Mouse (Mus musculus): ENCODE results near the gene Ptpn1.

- TF ChIP-seq MEF2A (IDR thresholded peaks at IDR 0.05; ENCODE audit: borderline replicate concordance, low read depth, low read length) (no peak), MYC (IDR thresholded peaks at IDR 0.05; ENCODE audit: low read depth, low read length) (no peak), CTCF (conservative IDR thresholded peaks at IDR 0.05 in 1 of 2, IDR thresholded peaks at IDR 0.05 in 1 of 2; ENCODE audit: low read depth in 2 of 2, low read length in 2 of 2) (no peak), POLR2A (IDR thresholded peaks at IDR 0.05; ENCODE audit: low read depth, low read length) (no peak), EP300 (IDR thresholded peaks at IDR 0.05; ENCODE audit: low read length) (no peak), TBP (conservative IDR thresholded peaks at IDR 0.05; ENCODE audit: low read depth, low read length) (no peak), ETS1 (conservative IDR thresholded peaks at IDR 0.05; ENCODE audit: low read depth, low read length) (no peak), PAX5 (IDR thresholded peaks at IDR 0.05; ENCODE audit: low read length) (no peak), JUND (conservative IDR thresholded peaks at IDR 0.05; ENCODE audit: low read depth, low read length) (no peak), CHD1 (IDR thresholded peaks at IDR 0.05; ENCODE audit: low read depth, low read length) (no peak), CHD2 (IDR thresholded peaks at IDR 0.05; ENCODE audit: low read length) (no peak), ELF1 (IDR thresholded peaks at IDR 0.05; ENCODE audit: low read depth, low read length) (no peak)
Observed at GRCm38 (mm10) chr2:167944193-167944592, 12.3 kb downstream of the Ptpn1 start.

Measured in CH12.LX (cell line).